Mouse (Mus musculus): ENCODE measurements around the gene Gm45717. TPM values are rescaled to one million over a fixed set of nuclear protein-coding genes. Genes with fewer than 3 reads are reported as not detected.
A peak's percentile ranks its signal among the peaks of the same experiment; 100 is the strongest.

Gene Gm45717
- polyA plus RNA-seq, 1 experiment: not detected

DNA sequence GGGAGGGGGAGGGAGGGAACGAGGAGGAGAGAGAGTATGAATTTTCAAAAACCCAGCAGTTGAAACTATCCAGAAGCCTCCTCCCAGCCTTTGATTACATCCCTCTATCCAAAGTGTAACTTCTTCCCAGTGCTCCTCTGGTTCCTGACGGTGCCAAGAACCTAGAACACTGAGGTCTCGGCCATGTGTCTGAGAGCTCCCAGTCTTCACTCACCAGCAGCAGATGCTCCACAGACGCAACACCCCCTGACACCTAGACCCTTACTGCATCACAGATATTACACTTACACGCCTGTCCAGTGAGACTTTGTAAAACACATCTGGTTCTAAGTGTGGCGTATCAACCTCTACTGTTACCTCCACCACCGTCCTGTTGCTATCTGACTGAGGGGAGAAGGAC is 3.3 kb downstream of the Gm45717 start:
- Histone ChIP-seq H3K27ac (ENCODE audit: control insufficient read depth, insufficient read depth, low read depth, low read length, poor library complexity) (no peak overlapping the region), H3K4me1 (ENCODE audit: control insufficient read depth, insufficient read depth, low read length) (peaks cover 5% of the 10 kb centered on the region), H3K4me3 (replicated peaks; ENCODE audit: control insufficient read depth, low read depth, low read length) (no peak overlapping the region)
- 74% methylated on average over 7 of the region's 7 CpGs for WGBS
- TF ChIP-seq POLR2A (IDR thresholded peaks at IDR 0.05; ENCODE audit: borderline replicate concordance, control insufficient read depth, low read depth, low read length) (no peak), CTCF (IDR thresholded peaks at IDR 0.05; ENCODE audit: control insufficient read depth, insufficient read depth, low read length) (no peak)

DNA sequence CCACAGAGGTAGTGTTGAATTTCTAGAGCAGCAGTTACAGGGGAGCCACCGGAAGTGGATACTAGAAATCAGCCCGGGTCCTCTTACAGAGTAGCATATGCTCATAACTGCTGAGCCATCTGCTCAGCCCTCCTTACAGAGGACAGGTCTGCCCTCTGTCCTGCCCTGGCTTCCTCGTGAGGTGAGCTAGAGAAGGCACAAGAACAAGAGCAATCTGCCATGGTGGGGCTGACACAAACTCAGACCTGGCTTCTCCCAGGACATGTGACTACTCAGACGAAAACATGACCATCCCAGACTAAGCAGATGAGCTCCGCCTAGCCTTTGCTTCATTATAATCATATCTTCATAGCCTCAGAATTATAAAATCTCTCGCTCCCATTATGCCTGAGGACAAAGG is 4.0 kb downstream of the Gm45717 start:
- WGBS: 75% methylated on average over 6 of the region's 6 CpGs
- Histone ChIP-seq H3K4me3 (replicated peaks; ENCODE audit: control insufficient read depth, low read depth, low read length) (no peak overlapping the region), H3K27ac (ENCODE audit: control insufficient read depth, insufficient read depth, low read depth, low read length, poor library complexity) (no peak overlapping the region), H3K4me1 (ENCODE audit: control insufficient read depth, insufficient read depth, low read length) (peaks cover 7% of the 10 kb centered on the region)
- TF ChIP-seq POLR2A (IDR thresholded peaks at IDR 0.05; ENCODE audit: borderline replicate concordance, control insufficient read depth, low read depth, low read length): no peak

DNA sequence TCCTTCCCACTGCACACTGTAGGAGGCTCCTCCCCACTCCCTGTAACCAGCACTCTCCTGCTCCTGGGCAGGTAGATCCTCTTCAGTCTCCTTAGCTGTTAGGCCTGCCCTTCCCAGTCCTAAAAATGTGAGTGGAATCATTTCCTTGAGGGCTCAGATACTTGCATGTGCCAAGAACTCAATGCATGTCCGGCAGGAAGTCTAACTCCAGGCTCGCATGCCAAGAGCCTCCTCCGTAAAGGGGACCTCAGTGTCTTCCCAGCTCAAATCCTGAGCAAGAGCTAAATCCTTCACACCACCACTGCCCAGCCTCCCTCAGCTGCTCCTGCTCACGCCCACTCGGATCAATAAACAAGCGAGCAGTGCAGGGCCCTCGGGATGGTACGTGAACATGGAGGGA is 4.7 kb downstream of the Gm45717 start:
- TF ChIP-seq CTCF (IDR thresholded peaks at IDR 0.05; ENCODE audit: control insufficient read depth, insufficient read depth, low read length) (no peak), POLR2A (IDR thresholded peaks at IDR 0.05; ENCODE audit: borderline replicate concordance, control insufficient read depth, low read depth, low read length) (no peak)
- no peak overlapping the region for H3K27ac ChIP-seq (ENCODE audit: control insufficient read depth, insufficient read depth, low read depth, low read length, poor library complexity)
- WGBS: 87% methylated on average over 8 of the region's 8 CpGs
- peaks cover 6% of the 10 kb centered on the region; the same call in 1 of the 2 replicates for H3K4me1 ChIP-seq (ENCODE audit: control insufficient read depth, insufficient read depth, low read length)
- H3K4me3 ChIP-seq (replicated peaks; ENCODE audit: control insufficient read depth, low read depth, low read length): no peak overlapping the region

DNA sequence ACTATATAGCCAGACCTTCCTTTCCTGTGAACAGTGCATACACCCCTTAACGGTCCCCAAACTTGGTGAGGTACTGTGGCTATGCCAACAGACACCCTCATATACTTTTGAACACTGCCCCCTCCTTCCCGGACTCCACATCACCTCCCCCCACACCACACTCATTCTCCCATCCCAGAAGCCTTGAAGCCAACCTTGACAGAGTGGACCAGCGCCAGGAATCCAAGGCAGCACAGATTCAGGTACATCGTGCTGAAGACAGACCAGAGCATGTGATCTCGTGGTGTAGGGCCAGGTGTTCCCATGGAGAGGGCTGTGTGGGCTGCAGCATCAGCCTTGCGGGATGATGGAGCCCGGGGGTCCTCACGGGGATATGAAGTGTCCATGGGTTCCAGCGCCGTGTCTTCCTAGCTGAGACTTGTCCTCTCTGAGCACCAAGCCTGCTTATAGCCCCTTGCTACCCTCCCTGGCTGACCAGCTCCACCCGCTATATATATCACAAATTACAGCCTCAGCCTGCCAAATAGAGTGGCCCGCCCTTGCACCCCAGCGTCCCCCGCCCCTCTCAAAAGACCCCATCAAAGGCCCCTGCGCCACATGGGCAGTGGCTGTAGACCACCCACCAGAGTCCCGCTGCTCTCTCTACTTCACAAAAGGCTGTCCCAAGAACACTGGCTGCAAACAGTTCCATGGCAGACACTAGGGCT is 5.8 kb downstream of the Gm45717 start, which contains the start of gene Ifitm5:
Ifitm5 (minus strand) TSS at position 468 of the 707 bp plus-strand sequence.
- H3K27ac ChIP-seq (ENCODE audit: control insufficient read depth, insufficient read depth, low read depth, low read length, poor library complexity): no peak within 1 kb of the TSS
- TF ChIP-seq POLR2A (IDR thresholded peaks at IDR 0.05; ENCODE audit: borderline replicate concordance, control insufficient read depth, low read depth, low read length) (no peak), CTCF (IDR thresholded peaks at IDR 0.05; ENCODE audit: control insufficient read depth, insufficient read depth, low read length) (no peak)
- H3K4me3 ChIP-seq (replicated peaks; ENCODE audit: control insufficient read depth, low read depth, low read length): no peak within 1 kb of the TSS
- 82% methylated on average over 16 of the region's 16 CpGs for WGBS
- H3K4me1 ChIP-seq (ENCODE audit: control insufficient read depth, insufficient read depth, low read length): peaks cover 6% of the 10 kb centered on the region; the same call in 1 of the 2 replicates

DNA sequence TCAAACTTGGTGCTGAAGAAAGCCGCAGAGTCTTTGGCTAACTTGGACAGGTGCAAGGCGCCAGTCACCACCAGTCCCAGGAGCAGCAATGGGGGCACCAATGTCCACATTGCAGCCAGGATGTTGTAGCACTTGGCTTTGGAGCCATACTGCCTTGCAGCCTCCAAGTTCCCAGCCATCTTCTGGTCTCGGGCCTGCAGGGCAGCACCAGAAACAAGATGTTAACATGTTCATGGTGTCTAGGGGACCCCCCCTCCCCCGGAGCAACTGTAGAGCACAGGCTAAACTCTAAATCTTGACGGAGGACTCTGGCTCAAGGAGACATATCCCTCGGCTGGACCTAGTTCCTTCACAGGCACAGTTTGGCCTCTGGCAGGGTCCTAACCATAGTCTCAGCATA is 6.5 kb downstream of the Gm45717 start:
- no peak for TF ChIP-seq POLR2A (IDR thresholded peaks at IDR 0.05; ENCODE audit: borderline replicate concordance, control insufficient read depth, low read depth, low read length)
- TF ChIP-seq CTCF (IDR thresholded peaks at IDR 0.05; ENCODE audit: control insufficient read depth, insufficient read depth, low read length): no peak
- WGBS: 76% methylated on average over 6 of the region's 6 CpGs
- H3K27ac ChIP-seq (ENCODE audit: control insufficient read depth, insufficient read depth, low read depth, low read length, poor library complexity): no peak overlapping the region
- peaks cover 6% of the 10 kb centered on the region; the same call in 1 of the 2 replicates for H3K4me1 ChIP-seq (ENCODE audit: control insufficient read depth, insufficient read depth, low read length)
- H3K4me3 ChIP-seq (replicated peaks; ENCODE audit: control insufficient read depth, low read depth, low read length): no peak overlapping the region

DNA sequence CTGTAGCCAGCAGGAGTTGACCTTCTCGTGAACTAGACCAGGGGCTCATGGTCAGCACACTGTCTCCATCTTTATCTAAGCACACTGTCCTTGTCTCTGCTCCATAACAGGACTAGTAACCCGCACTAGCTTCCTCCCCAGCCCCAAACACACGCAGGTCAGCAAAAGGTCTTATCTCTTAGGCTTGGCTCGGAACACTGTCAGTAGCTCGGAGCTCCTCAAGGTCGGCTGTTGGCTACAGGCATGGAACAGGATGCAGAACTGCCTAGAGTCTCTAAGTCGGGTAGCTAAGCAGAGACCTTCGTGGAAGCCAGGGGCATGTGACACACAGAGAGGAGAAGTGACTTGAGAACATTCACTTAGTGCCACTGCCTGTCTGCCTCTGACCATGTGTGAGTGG is 7.6 kb downstream of the Gm45717 start:
- Histone ChIP-seq H3K4me1 (ENCODE audit: control insufficient read depth, insufficient read depth, low read length) (peaks cover 4% of the 10 kb centered on the region; the same call in 1 of the 2 replicates), H3K27ac (ENCODE audit: control insufficient read depth, insufficient read depth, low read depth, low read length, poor library complexity) (no peak overlapping the region), H3K4me3 (replicated peaks; ENCODE audit: control insufficient read depth, low read depth, low read length) (no peak overlapping the region)
- 79% methylated on average over 8 of the region's 8 CpGs for WGBS
- TF ChIP-seq POLR2A (IDR thresholded peaks at IDR 0.05; ENCODE audit: borderline replicate concordance, control insufficient read depth, low read depth, low read length): no peak
- TF ChIP-seq CTCF (IDR thresholded peaks at IDR 0.05; ENCODE audit: control insufficient read depth, insufficient read depth, low read length): no peak

DNA sequence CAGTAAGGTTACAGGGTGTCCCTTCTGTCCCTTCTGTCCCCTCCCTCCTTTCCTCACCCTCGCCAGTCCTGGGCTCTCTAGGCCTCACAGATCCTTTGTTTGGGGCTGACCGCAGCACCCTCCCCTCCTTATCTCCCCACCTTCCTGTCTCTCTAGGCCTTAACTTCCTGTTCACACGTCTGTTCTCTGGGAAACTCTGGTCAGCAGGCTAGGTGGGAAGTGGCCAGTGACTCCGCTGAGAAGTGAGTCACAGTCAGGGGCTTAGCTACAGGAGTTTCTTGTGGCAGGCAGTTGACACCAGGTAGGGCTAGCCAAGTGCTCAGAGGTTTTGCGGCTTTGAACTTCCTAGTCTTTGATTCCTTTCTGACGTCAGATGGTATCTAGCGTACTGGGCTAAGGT is 8.8 kb downstream of the Gm45717 start:
- TF ChIP-seq POLR2A (IDR thresholded peaks at IDR 0.05; ENCODE audit: borderline replicate concordance, control insufficient read depth, low read depth, low read length) (no peak), CTCF (IDR thresholded peaks at IDR 0.05; ENCODE audit: control insufficient read depth, insufficient read depth, low read length) (no peak)
- H3K4me1 ChIP-seq (ENCODE audit: control insufficient read depth, insufficient read depth, low read length): peaks cover 5% of the 10 kb centered on the region; the same call in 1 of the 2 replicates
- no peak overlapping the region for H3K4me3 ChIP-seq (replicated peaks; ENCODE audit: control insufficient read depth, low read depth, low read length)
- H3K27ac ChIP-seq (ENCODE audit: control insufficient read depth, insufficient read depth, low read depth, low read length, poor library complexity): peak overlapping the region; percentile 3; the same call in 1 of the 2 replicates
- WGBS: 14% methylated on average over 7 of the region's 7 CpGs

DNA sequence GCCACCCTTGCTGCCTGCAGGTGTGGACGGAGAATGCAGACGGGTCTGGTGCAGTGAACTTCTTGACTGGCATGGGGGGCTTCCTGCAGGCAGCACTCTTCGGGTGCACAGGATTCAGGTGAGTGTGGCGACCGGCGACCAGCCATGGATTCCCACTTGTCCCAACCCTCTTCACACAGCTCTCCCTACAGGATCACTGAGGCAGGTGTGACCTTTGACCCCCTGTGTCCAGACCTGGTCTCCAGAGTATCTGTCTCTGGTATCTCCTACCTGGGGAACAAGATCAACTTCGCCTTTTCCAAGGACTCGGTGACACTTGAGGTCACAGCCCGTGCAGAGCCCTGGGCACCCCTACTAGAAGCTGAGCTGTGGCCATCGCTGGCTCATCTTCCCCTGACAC is 9.4 kb downstream of the Gm45717 start:
- no peak overlapping the region for H3K27ac ChIP-seq (ENCODE audit: control insufficient read depth, insufficient read depth, low read depth, low read length, poor library complexity)
- H3K4me1 ChIP-seq (ENCODE audit: control insufficient read depth, insufficient read depth, low read length): peaks cover 5% of the 10 kb centered on the region; the same call in 1 of the 2 replicates
- no peak overlapping the region for H3K4me3 ChIP-seq (replicated peaks; ENCODE audit: control insufficient read depth, low read depth, low read length)
- 86% methylated on average over 10 of the region's 10 CpGs for WGBS
- no peak for TF ChIP-seq POLR2A (IDR thresholded peaks at IDR 0.05; ENCODE audit: borderline replicate concordance, control insufficient read depth, low read depth, low read length)
- TF ChIP-seq CTCF (IDR thresholded peaks at IDR 0.05; ENCODE audit: control insufficient read depth, insufficient read depth, low read length): no peak
